Mouse (Mus musculus): ENCODE data around the gene Jag2.

Jag2 gene

DNA sequence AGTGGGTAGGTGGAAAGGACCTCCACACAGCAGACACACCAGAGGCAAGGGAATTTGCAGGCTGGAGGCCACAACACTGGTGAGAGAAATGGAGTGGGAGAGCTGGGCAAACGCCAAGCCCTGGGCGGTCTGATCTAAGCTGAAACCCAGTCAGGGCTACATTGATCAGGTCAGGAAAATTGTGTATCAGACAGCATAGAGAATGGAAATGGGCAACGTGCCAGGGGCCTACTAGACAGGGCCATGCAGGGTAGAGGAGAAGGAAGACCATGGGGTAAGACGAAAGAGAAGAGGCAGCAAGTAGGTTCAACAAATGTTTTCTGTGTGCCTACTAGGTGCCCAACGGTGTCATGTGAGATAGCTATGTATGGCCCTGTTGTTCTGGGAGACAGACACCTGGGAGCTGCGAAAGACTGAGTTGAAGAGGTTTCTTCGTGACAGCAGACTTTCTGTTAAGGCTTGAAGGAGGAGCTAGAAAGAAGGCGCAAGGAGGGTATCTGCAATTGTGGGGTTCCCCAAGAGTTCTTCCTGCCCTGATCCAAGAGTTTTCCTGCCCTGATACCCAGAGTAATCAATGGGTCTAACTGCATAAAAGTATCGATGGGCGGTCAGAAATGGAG lies 11.7 kb upstream of the Jag2 start:
- DNase-seq (ENCODE audit: low spot score): no peak

DNA sequence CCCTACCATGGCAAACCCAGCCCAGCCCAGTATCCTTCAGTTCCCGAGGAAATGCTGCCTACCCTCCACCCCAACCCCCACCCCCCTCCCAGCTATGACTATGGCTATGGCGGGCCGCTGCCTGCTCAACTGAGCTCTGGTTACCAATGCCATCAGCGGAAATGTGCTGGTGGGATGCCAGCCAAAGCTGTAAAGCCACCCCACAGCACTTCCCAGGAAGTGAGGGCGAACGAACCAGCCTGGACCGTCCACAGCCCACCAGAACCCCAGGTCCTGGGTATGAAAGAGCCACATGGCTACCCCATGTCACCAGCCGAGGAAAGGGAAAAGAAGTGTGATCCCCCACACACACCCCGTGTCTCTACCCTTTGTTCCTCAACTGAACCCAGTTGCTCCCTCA lies 11.1 kb upstream of the Jag2 start:
- no peak for DNase-seq (ENCODE audit: low spot score)

DNA sequence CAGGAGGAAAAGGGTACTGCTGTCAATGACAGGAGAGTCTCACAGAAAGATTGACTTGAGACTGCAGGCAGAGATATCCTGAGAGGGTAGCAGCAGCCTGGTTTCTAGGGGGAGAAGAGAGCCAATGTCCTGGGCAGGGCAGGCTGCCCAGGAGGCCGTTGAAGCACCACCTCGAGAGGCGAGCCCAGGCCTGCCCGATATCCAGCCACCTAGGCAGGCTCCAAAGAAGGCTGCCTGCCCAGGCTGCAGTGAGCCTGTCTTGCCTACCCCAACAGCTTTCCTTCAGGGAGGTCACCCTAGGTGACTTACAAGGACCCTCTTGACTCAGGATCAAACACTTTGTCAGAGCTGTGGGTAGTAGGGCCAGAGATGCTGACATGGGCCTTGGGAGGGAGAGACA lies 10.7 kb upstream of the Jag2 start:
- no peak for DNase-seq (ENCODE audit: low spot score)

DNA sequence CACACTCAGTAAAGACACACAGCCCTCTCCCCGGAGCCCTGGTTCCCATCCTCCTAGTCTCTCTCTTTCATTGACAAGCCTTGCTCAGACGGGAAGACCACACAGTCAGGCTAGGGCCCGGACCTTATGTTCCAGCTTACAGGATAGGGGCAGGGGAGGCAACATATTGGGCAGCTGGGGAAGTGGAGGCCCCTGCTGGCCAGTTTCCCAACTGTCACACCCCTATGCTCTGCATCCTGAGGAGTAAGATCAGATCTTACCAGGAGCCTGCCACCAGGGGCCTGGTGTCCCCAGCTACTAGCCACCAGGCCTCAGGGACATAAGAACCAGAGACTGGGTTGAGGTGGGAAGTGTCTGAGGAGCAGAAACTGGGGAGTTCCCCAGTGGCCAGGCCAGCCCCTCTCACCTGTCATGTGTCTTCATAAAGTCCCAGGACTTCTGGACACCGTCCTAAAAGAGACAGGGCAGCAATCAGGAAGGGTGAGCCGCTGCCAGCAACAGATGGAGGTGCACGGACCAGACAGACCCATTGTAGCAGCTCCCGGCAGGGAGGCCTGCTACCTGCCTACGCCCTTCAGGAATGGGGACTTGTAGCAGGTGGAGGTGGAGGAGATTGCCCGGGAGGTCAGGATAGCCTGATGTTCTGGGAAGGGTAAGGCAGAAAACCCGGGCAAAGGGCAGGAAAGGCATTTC lies 9.4 kb upstream of the Jag2 start:
- no peak for DNase-seq (ENCODE audit: low spot score)

DNA sequence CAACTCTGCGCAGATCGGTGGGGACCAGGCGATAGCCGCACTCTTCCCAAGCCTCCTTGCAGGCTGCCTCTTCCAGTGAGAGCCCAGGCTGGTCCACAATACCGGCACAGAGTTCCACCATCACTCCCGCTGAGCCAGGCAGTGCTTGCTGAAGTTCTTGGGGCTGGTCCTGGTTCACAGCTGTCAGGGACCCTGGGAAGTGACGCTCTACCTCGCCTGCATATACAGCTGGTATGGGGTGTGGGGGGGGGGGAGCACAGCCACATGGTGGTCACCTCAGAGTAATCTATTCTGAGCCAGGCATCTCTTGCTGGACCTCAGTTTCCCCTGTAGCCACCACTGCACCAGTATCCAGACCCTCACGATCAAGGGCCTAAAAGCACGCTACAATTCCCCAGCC lies 8.8 kb upstream of the Jag2 start:
- DNase-seq (ENCODE audit: low spot score): no peak

DNA sequence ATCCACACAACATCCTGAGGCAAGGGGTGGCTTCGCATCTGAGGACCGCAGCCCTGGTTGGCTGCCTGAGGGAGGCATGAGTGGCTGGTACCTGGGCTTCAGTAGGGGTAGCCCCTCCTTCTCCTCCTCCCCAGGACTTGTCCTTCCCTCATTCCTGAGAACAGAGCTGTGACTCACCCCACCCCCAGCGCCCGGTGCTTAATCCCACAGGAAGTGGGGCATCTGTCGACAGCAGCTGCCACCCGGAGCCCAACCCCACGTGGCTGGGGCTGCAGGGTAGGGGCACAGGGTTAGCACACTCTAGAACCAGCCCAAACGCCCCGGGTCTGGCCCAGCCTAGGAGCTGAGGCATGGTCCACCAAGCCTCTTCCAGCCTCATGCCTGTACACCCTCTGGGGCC lies 8.3 kb upstream of the Jag2 start:
- no peak for DNase-seq (ENCODE audit: low spot score)

DNA sequence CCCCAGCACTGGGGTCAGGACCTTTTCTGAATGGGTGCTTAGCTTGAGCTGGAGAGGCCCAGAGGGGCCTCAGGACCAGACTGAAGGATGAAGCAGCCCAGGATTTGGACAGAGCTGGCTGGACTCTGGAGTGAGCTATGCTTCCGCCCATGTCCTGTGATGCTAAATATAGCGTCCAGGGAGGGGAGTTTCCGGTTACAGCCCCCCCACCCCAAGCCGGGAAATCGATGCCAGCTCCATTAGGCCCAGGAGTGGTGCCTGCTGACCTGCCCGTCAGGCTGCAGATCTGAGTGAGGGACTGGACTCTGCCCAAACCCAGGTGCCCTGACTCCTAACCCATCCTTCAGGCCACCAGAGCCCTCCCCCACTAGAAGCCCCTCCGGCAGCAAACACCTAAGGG lies 3.1 kb upstream of the Jag2 start:
- no peak for DNase-seq (ENCODE audit: low spot score)

DNA sequence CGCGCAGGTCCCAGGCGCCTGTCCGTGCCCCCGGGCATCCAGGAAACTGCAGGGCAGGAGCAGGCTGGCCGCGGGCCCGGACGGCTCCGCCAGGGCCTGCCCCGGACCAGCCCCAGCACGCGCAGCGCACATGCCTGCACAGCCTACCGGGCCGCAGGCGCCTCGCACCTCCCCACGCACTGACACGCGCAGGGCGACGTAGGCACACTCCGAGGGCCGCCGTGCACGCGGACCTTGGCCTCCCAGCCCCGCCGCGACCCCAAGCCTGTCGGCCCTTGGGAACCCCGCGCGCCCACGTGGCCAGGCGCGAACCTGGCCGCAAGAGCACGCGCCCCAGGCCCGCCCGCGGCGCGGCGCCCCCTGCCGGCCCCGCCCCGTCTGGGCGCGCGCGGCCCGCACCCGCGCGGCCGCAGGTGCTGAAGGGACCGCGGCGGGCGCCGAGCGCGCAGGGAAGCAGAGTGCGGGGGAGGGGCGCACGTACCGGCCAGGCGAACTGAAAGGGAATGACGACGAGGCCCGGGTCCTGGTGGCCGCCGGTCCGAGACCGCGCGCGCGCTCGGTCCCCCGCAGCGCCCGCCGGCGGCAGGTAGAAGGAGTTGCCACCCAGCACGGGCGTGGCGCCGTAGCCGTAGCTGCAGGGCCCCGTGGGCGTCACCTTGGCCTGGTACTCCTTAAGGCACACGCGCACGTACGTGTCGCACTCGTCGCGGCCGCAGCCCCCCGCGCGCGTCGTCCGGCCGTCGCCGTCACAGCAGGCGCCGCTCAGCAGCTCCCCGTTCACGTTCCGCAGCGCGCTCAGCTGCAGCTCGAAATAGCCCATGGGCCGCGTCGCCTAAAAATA lies 955 bp downstream of the Jag2 start:
- no peak for DNase-seq (ENCODE audit: low spot score)

DNA sequence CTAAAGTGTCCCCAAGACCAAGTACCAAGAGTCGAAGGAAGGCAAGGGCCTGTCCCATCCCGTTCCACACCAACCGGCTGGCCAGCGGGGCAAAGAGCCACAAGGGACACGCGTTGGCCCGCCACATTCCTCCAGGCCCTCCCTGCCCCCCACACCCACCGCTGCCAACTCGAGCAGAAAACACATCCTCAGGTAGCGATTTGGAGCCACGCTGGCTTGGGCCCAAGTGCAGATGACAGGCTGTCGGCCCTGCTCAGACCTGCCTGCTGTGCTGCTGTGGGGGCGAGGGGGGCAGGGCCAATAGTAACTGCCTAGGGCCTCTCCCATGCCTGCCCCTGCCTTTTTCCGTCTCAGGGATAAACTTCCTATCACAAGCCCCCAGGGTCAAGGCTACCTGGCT lies 2.3 kb downstream of the Jag2 start:
- DNase-seq (ENCODE audit: low spot score): no peak

DNA sequence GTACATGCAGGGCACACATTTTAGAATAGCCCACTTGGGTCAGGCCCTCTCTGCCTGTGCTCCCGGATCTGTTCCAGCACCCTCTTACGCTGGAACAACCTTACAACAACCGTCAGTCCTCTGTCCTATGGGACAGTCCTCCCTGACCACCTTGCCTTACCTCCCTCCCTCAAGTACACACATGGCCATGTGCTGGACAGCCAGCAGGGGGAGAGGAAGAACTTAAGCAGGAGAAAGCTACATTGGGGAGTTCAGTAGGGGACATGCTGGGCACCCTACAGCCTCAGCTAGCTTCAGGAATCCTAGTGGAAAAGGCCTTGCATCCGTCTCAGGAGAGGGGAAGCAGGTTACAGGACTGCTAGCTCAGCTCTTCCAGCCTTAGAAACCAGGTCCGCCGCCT lies 3.6 kb downstream of the Jag2 start:
- DNase-seq (ENCODE audit: low spot score): no peak

DNA sequence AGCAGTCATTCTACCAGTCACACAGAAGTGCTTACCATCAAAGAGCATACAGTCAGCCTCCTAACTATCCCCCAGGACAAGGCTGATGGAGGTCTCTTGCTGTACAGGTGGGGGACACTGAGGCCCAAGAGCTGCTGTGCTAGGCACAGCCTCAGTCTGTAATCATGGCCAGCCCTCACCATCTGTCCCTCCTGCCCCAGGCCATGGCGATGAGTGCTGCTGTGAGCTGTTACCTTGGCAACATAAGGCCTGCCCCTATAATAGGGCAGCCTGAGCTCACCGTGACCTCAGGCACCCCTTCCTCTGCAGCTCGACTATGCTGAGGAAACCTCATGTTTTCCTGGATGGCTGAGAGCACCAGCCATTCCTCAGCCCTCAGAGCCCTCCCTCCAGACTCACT lies 7.0 kb downstream of the Jag2 start:
- DNase-seq (ENCODE audit: low spot score): no peak

DNA sequence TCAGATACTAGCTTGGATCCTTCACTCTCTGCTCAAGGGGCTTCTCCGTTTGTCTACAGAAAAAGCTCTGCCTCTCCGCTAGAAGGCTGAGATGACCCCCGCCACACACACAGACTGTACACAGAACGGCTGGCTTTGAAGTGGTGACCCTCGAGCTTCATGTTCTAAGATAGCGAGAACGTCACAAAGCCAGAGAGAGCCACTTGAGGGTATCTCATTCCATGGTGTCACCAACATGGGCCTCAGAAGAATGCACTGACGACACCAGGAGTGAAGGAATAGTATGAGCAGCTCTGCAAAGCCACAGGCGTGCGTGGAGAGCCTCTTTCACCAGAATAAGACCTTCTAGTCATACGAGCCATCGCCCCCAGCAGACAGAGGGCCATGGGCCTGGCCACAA lies 8.1 kb downstream of the Jag2 start:
- DNase-seq (ENCODE audit: low spot score): no peak

DNA sequence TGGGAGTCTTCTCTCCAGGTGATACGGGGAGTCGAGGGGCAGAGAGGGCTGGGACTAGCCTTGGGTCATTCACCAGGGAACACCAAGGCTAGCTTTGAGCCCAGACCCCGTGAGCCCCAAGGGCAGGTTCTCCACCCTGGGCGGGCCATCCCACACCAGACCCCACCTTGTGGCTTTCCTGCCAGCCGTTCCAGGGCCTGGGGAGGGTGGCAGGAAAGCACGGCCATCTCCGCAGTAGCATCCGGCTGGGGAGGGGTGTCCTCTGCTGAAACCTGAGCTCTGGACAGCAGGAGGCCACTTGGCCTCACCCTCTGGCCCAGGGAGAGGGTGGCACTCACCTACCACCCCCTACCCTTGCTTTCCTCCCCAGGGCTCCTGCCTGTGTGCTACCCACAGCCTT lies 11.7 kb downstream of the Jag2 start:
- DNase-seq (ENCODE audit: low spot score): no peak

DNA sequence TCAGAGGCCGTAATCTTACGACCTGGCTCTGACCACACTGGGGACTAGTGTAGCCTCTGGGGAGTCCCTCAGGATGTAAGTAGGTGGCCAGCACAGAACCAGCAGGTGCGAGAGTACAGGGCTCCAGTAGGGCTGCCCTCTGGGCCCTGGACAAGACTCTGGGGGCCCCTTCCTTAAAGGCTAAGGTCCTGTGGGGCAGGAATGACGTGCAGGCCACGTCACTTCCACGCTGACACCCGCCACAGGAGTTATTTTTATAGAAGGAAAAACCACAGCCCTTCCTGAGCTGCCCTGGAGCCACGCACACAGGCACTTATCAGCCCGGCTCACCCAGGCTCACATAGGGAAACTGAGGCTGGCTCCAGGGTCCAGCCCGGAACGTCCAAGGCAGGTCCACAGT lies 12.1 kb downstream of the Jag2 start:
- no peak for DNase-seq (ENCODE audit: low spot score)

DNA sequence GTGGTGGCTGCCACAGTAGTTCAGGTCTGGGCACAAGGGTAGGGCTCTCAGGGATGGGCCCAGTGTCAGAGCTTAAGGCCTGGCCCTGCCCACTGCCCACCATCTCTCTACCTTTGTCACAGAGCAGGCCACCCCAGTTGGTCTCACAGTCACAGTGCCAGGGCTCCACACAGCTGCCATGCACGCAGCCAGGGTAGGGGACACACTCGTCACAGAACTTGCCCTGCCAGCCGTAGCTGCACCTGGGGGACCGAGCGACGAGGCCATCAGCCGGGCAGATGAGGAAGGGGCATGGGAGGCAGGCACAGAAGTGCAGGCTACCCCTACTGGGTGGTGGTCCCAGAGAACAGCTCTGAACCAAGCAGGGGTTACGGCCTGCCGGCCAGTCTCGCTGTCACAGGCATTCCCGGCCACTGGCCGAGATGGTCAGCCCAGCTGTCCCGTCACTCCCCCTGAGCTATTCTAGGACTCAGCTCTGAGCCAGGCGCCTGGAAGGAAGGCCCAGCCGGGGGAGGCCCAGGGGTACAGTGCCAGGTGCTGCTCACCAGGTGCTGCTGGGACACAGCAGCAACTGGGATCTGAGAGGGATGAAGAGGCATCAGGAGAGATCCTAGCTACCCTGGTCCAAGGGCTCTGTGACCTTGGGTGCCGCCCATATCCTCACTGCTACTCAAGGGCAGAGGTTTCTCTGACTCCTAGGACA lies 12.7 kb downstream of the Jag2 start:
- no peak for DNase-seq (ENCODE audit: low spot score)

DNA sequence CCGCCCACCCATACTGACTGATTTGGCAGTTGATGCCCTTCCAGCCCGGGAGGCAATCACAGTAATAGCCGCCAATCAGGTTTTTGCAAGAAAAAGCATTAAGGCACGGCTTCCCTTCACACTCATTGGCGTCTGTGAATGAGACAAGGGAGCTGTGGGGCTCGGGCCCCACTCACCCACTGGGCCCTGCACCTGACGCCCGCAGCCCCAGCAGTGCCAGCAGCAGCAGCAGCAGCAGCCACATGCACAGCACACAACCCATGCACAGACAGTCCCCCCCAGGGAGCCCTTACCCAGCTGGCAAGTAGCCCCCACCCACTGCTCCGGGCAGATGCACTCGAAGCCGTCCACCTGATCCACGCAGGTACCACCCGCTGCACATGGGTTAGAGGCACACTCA lies 14.0 kb downstream of the Jag2 start:
- DNase-seq (ENCODE audit: low spot score): no peak

DNA sequence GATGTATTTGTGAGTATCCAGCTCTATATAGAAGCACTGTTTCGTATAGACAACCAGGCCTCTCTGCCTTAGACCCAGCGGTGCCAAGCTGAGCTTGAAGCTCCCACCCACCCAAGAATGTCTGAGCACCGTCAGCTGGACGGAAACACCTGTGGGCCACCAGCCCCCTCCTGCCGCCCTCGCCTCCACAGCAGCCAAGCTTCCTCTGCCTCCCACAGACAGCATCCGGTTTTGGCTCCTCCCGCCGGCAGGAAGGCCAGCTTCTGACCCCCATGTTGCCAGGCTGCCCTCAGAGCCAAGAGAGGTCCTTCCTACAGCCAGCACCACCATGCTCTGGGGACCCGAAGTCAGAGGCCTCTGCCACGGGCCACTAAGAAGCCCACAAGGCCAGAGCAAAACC lies 15.0 kb downstream of the Jag2 start:
- no peak for DNase-seq (ENCODE audit: low spot score)

DNA sequence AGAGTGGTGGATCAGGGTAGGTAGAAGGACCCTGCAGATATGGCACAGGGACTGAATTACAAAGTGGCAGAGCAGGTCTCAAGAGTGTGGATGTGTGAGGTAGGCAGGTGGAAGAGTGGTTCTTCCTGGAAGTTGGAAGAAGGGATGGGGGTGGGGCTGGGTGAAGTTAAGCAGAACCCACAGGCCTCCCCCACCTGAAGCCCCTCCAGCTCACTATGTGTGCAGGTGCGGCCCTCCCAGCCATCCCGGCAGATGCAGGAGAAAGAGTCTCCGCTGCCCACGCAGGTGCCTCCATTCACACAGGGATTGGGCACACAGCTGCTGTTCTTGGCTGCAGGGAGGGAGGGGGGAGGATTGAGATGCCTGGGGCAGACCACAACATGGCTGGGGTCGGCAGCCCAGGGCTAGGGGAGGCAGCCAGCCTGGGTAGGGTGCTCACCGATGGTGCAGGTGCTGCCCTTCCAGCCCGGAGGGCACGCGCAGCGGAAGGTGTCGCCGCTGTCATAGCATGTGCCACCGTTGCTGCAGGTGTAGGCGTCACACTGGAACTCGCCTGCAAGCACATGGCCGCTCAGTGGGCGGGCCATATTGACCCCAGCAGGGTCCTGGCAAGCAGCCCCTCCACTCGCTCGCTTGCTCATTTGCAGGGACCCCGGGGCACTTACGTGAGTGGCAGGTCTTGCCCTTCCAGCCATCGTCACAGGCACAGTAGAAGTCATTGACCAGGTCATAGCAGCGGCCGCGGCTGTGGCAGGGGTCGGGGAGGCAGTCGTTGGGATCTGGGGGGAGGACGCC lies 16.4 kb downstream of the Jag2 start:
- no peak for DNase-seq (ENCODE audit: low spot score)

DNA sequence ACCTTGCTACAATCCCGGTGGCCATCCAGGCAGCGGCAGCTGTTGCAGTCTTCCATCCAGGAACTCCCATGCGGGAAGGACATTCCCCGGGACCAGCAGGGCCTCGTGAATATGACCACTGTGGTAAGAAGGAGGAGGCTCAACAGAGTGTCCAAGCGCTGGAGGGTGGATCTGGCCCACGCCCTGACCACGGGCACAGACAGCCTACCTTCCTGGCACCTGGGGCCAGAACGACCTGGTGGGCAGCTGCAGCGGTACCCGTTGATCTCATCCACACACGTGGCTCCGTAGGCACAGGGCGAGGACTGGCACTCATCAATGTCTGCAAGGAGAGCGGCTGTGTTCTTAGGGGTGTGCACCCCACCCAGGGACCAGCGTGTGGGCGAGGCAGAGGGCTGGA lies 17.9 kb downstream of the Jag2 start:
- no peak for DNase-seq (ENCODE audit: low spot score)

DNA sequence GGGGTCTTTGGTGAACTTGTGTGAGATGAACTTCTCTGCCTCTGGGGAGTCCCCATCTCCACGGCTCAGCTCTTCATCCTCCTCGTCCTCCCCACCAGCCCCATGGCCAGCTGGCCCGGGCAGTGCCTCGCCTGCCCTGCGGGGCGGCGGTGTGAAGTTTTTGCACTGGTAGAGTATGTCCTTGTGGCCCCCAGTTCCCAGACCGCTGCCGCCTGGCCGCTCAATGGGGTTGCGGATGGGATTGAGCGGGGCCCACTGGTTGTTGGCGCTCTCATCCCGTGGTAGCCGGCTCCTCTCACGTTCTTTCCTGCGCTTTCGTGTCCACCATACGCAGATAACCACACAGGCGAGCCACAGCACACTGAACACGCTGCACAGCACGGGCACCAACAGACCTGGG lies 20.6 kb downstream of the Jag2 start:
- DNase-seq (ENCODE audit: low spot score): no peak

DNA sequence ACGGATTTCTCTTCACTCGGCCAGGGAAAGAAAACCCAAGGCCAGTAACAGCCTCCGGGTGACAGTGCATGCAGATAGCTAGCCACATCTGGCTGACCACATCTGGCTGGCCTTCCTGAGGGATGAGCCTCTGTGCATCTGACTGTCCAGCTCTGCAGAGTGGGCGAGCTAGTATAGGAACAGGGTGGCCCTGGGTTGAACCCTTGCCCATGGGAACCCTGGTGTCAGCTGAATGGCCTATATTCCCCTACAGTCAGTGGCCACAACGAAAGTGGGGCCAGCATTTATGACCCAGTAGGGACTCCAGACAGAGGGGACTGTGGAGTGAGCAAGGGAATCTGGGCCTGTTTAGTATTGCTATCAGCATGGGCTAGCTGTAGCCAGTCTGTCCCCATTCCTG lies 24.6 kb downstream of the Jag2 start:
- DNase-seq (ENCODE audit: low spot score): no peak

DNA sequence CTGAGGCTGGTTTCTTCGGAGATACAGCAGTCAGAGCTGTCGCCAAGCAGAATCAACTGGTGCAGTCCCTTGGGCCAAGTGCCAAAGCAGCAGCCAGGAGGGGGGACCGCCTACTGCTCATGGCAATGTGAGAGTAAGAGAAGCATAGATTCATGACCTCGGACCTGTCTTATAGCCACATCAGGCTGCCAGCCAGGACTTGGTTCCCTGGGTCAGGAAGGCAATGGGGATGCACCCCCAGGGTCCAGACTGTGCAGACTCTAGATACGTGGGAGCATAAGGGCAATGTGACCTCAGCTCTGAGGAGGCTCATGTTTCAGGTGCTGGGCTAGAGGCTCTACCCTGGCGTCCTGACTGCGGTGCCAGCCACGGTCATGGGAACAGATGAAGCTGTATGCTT lies 25.6 kb downstream of the Jag2 start:
- DNase-seq (ENCODE audit: low spot score): no peak
